Mouse (Mus musculus) stomach, postnatal 0 days (tissue): ENCODE results near the gene Twist2.

Experiments used
- CTCF ChIP-seq: IDR thresholded peaks from 2 replicates; pipeline ENCODE4 v1.5.1; 2016; ENCODE audit warnings: antibody characterized with exemption, low read depth, mild to moderate bottlenecking, moderate library complexity
- EP300 ChIP-seq: optimal IDR thresholded peaks from 2 replicates; pipeline ENCODE3; 2016; ENCODE audit warnings: antibody characterized with exemption

DNA sequence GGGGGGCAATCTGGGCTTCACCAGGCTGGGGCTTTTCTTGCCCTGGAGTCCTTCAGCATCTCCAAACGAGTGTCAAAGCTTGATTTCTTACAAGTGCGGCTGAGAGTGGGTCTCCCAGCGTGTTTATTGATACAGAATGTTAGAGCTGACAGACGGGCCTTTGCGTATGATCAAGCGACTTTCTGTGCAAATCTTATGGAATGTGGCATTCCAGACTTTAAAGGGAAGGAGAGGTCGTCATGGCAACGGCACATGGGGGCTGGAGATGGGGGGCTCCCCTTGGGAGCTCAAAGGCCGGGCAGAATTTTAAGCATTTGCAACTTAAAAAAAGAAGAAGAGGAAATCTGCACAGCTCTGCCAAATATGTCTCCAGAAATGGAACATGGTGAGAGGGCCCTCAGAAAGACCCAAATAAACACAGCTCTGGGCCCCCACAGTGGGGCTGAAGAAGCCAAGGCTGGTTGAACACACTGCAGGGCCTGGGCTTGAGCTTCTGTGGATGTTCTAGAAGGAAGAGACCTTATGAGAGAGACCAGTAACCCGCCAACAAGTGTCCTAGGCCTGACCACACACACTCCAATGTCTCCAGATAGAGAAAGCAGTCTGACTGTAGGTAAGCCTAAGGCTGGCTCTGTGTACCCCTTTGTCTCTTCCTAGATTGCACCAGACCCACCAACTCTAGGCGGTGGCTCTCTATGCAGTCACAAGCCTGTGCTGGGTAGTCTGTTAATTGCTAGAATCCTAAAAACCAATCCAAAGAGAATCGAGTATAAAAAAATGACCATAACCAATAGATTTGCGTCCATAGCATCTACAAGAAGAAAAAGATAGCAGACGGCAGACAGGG lies 40.9 kb upstream of the Twist2 start:
- no peak for TF ChIP-seq EP300
- TF ChIP-seq CTCF = no peak
